Mouse (Mus musculus) heart, embryonic 16.5 days (tissue): ENCODE results near the gene Sept8. TPM values are rescaled to one million over a fixed set of nuclear protein-coding genes. Genes with fewer than 3 reads are reported as not detected.
A peak's percentile ranks its signal among the peaks of the same experiment; 100 is the strongest.

Experiments
- ATAC-seq: fragments of 200-750 bp; cut with Nextera tagmentation; replicated peaks from 2 replicates; pipeline ENCODE4 v1.8.0; 2017; ENCODE audit warnings: moderate number of reproducible peaks; ENCODE audit not compliant: insufficient read depth, low FRiP score; ENCODE audit errors: extremely low read depth
- H3K27ac ChIP-seq: fragments of 300-500 bp; sonication (generic); 2 replicates; pipeline ENCODE4 v1.5.1; 2014; ENCODE audit warnings: mild to moderate bottlenecking, low read length, control low read depth, moderate library complexity
- H3K27me3 ChIP-seq: fragments of 300-500 bp; sonication (generic); 2 replicates; pipeline ENCODE4 v1.6.1; 2014; ENCODE audit warnings: low read length, mixed read lengths; ENCODE audit not compliant: control insufficient read depth, insufficient read depth
- H3K36me3 ChIP-seq: fragments of 300-500 bp; sonication (generic); 2 replicates; pipeline ENCODE4 v1.6.1; 2014; ENCODE audit not compliant: control insufficient read depth, insufficient read depth
- H3K4me1 ChIP-seq: fragments of 300-500 bp; sonication (generic); 2 replicates; pipeline ENCODE4 v1.6.1; 2014; ENCODE audit warnings: low read length, mixed read lengths; ENCODE audit not compliant: control insufficient read depth, insufficient read depth
- H3K4me2 ChIP-seq: fragments of 300-500 bp; sonication (generic); 2 replicates; pipeline ENCODE4 v1.6.1; 2014; ENCODE audit warnings: low read depth, mild to moderate bottlenecking, control low read depth, low read length
- H3K4me3 ChIP-seq: fragments of 300-500 bp; sonication (generic); 2 replicates; pipeline ENCODE4 v1.5.1; 2014; ENCODE audit warnings: mild to moderate bottlenecking, control low read depth, low read length
- H3K9ac ChIP-seq: fragments of 300-500 bp; sonication (generic); 2 replicates; pipeline ENCODE4 v1.6.1; 2014; ENCODE audit warnings: low read length, control low read depth
- H3K9me3 ChIP-seq: fragments of 300-500 bp; sonication (generic); replicated peaks from 2 replicates; pipeline ENCODE4 v1.6.1; 2016; ENCODE audit warnings: low read length; ENCODE audit not compliant: control insufficient read depth
- WGBS: fragments of 180-500 bp; shearing (Covaris S2); extraction: QIAGEN DNeasy Blood & Tissue Kit; methylation state at CpG from one replicate; pipeline ENCODE4 v1.1.7; 2014; 5-methylcytosine and 5-hydroxymethylcytosine counted together
- polyA plus RNA-seq: library from polyadenylated mRNA; unstranded; fragments of >200 nt; fragmentation: Nextera tagmentation; extraction: Ambion mirVana; gene quantifications from 2 replicates; pipeline ENCODE4 v1.2.1, GENCODE M21; 2015

Sept8 gene
- polyA plus RNA-seq, 1 experiment from 2014 or later = 22.9 TPM

GRCm38 (mm10) chr11:53479171-53479782 lies 39.8 kb upstream of the Sept8 start:
- WGBS = 1% methylated on average over 62 of the region's 62 CpGs
- Histone ChIP-seq H3K4me3 (peak overlapping the region; percentile 67), H3K4me1 (no peaks in the 10 kb centered on the region), H3K27ac (no peak overlapping the region), H3K9ac (peak overlapping the region; percentile 60), H3K9me3 (peaks cover 3% of the 10 kb centered on the region; the same call in 1 of the 2 replicates), H3K4me2 (peak overlapping the region; percentile 94), H3K36me3 (no peaks in the 10 kb centered on the region), H3K27me3 (peaks cover 53% of the 10 kb centered on the region)
- ATAC-seq = no peak; the same call in 1 of the 2 replicates

DNA sequence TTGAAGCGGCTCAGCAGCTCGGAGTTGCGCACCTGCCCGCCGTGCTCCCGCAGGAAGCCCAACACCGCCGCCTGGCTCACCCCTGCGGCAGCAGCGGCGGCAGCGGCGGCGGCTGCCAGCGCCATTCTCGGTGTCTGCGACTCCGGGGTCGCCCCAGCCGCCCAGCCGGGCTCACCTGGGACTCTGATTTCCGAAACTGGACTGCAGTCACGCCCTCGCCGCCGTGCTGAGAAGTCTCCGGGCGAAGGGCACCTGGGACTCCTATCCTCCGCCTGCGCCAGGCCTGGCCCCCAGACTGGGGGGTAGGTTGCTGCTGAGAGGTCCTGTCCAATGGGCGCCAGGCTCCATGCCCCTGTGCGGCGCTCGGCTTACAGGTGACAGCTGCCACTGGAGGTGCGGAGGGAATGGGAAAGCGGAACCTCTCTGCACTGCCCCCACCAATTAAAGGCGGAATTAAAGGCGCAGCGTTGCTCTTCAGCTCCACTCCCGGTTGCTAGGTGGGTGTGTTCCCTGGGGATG lies 39.2 kb upstream of the Sept8 start, which contains the start of the genes Gm9945 and Sowaha:
Gm9945 (plus strand) TSS at position 384 of the 519 bp plus-strand sequence.
Sowaha (minus strand) TSS at position 492 of the 519 bp plus-strand sequence.
- no peaks in the 10 kb centered on the region for H3K36me3 ChIP-seq
- H3K4me1 ChIP-seq = no peaks in the 10 kb centered on the region
- H3K4me2 ChIP-seq = peak within 1 kb of the TSS; percentile 94
- no peak within 1 kb of the TSS for H3K27ac ChIP-seq
- H3K9me3 ChIP-seq = peaks cover 3% of the 10 kb centered on the region; the same call in 1 of the 2 replicates
- peak within 1 kb of the TSS; percentile 67 for H3K4me3 ChIP-seq
- 2% methylated on average over 40 of the region's 40 CpGs for WGBS
- peaks cover 48% of the 10 kb centered on the region for H3K27me3 ChIP-seq
- H3K9ac ChIP-seq = peak within 1 kb of the TSS; percentile 60
- ATAC-seq = no peak; the same call in 1 of the 2 replicates

- peaks cover 3% of the 10 kb centered on the region; the same call in 1 of the 2 replicates for H3K9me3 ChIP-seq
- H3K4me1 ChIP-seq = no peaks in the 10 kb centered on the region
- H3K27ac ChIP-seq = no peak overlapping the region
- no peaks in the 10 kb centered on the region for H3K36me3 ChIP-seq
- no peak for ATAC-seq
- no peak overlapping the region for H3K4me3 ChIP-seq
- 71% methylated on average over 4 of the region's 4 CpGs for WGBS
- no peak overlapping the region for H3K4me2 ChIP-seq
- H3K27me3 ChIP-seq = peaks cover 42% of the 10 kb centered on the region
- no peak overlapping the region for H3K9ac ChIP-seq
Measured at GRCm38 (mm10) chr11:53481088-53481730, 37.8 kb upstream of the Sept8 start.

- peaks cover 3% of the 10 kb centered on the region; the same call in 1 of the 2 replicates for H3K9me3 ChIP-seq
- ATAC-seq = no peak
- H3K27me3 ChIP-seq = peaks cover 27% of the 10 kb centered on the region
- no peak overlapping the region for H3K4me2 ChIP-seq
- no peak overlapping the region for H3K9ac ChIP-seq
- WGBS = 55% methylated on average over 9 of the region's 9 CpGs
- no peak overlapping the region for H3K4me3 ChIP-seq
- peaks cover 6% of the 10 kb centered on the region for H3K4me1 ChIP-seq
- H3K36me3 ChIP-seq = no peaks in the 10 kb centered on the region
- H3K27ac ChIP-seq = no peak overlapping the region
Measured at GRCm38 (mm10) chr11:53483159-53483891, 35.7 kb upstream of the Sept8 start.

DNA sequence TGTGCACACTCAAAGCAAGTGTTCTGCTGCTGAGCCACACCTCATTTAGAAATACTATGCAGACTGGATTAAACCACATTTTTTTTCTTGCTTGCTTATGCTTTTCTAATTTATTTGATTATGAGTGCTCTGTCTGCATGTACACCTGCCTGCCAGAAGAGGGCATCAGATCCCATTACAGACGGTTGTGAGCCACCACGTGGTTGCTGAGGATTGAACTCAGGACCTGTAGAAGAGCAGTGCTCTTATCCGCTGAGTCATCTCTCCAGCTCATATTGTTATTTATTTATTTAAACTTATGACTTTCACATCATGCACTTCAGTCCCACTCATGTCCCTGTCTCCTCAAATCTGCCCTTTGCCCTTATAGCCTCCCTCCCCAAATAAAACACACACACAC lies 33.3 kb upstream of the Sept8 start:
- Histone ChIP-seq H3K4me2 (no peak overlapping the region), H3K4me1 (peaks cover 6% of the 10 kb centered on the region), H3K9ac (no peak overlapping the region), H3K27ac (no peak overlapping the region), H3K27me3 (peaks cover 5% of the 10 kb centered on the region), H3K36me3 (no peaks in the 10 kb centered on the region), H3K4me3 (no peak overlapping the region), H3K9me3 (0 out of 2 replicates have a peak, but pooled peaks cover 2% of the 10 kb centered on the region)
- 49% methylated on average over 3 of the region's 3 CpGs for WGBS
- ATAC-seq = no peak

DNA sequence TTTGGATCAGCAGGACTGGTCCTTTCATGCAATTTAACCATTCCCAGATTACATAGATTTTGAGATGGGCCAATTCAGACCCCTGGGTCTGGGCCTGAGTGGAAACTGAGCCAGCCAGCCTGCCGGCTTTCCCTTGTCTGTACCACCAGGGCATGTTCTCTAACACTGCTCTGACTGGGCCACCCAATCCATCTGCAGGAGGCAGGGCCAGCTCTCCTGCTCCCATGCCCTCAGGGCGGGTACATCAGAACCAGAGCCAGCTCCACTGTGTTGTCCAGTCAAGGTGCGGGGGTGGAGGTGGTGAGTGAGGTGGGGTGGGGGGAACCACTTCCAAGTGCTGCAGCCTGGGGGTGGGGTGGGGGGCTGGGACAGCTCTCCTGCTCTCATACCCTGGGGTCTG lies 32.7 kb upstream of the Sept8 start:
- no peak overlapping the region for H3K4me3 ChIP-seq
- H3K9ac ChIP-seq = no peak overlapping the region
- H3K27me3 ChIP-seq = peaks cover 5% of the 10 kb centered on the region
- WGBS = 76% methylated on average over 3 of the region's 3 CpGs
- peaks cover 6% of the 10 kb centered on the region for H3K4me1 ChIP-seq
- 0 out of 2 replicates have a peak, but pooled peaks cover 2% of the 10 kb centered on the region for H3K9me3 ChIP-seq
- no peak overlapping the region for H3K4me2 ChIP-seq
- ATAC-seq = no peak
- no peak overlapping the region for H3K27ac ChIP-seq
- H3K36me3 ChIP-seq = no peaks in the 10 kb centered on the region

- no peak overlapping the region for H3K27ac ChIP-seq
- H3K4me2 ChIP-seq = peak overlapping the region; percentile 60
- H3K9me3 ChIP-seq = 0 out of 2 replicates have a peak, but pooled peaks cover 2% of the 10 kb centered on the region
- ATAC-seq = no peak
- no peaks in the 10 kb centered on the region for H3K36me3 ChIP-seq
- WGBS = 11% methylated on average over 27 of the region's 27 CpGs
- peak overlapping the region; percentile 35 for H3K4me3 ChIP-seq
- H3K4me1 ChIP-seq = peaks cover 6% of the 10 kb centered on the region
- H3K9ac ChIP-seq = no peak overlapping the region
- peaks cover 5% of the 10 kb centered on the region for H3K27me3 ChIP-seq
Measured at GRCm38 (mm10) chr11:53486822-53487594, 32.0 kb upstream of the Sept8 start.

- peaks cover 5% of the 10 kb centered on the region for H3K27me3 ChIP-seq
- peaks cover 6% of the 10 kb centered on the region for H3K4me1 ChIP-seq
- no peak overlapping the region for H3K4me3 ChIP-seq
- WGBS = 97% methylated on average over 5 of the region's 5 CpGs
- ATAC-seq = no peak
- no peak overlapping the region for H3K27ac ChIP-seq
- H3K4me2 ChIP-seq = no peak overlapping the region
- 0 out of 2 replicates have a peak, but pooled peaks cover 2% of the 10 kb centered on the region for H3K9me3 ChIP-seq
- no peaks in the 10 kb centered on the region for H3K36me3 ChIP-seq
- no peak overlapping the region for H3K9ac ChIP-seq
Measured at GRCm38 (mm10) chr11:53489007-53489406, 30.1 kb upstream of the Sept8 start.
